Mouse (Mus musculus): ENCODE data around the gene Gm13043. TPM values are rescaled to one million over a fixed set of nuclear protein-coding genes. Genes with fewer than 3 reads are reported as not detected.

The Gm13043 gene
- polyA plus RNA-seq (2012; ENCODE audit: low replicate concordance), result not detected in 2 replicates

GRCm38 (mm10) chr4:143511043-143511442 is at the start of gene Gm13043:
TSS of gene Gm13043 (plus strand) at chr4:143511343.

GRCm38 (mm10) chr4:143535654-143536053 is 24.5 kb downstream of the Gm13043 start, which contains the start of gene Gm13040:
TSS of gene Gm13040 (plus strand) at chr4:143535954.

GRCm38 (mm10) chr4:143551400-143551799 is 40.3 kb downstream of the Gm13043 start, which contains the start of the genes BC080695 and Gm13057:
TSS of gene BC080695 (plus strand) at chr4:143551700.
TSS of gene Gm13057 (plus strand) at chr4:143551709.

Other genes with a start within 250 kb of the Gm13043 start
- gene Pdpn, start 211.8 kb upstream of the Gm13043 start, polyA plus RNA-seq (2012; ENCODE audit: low replicate concordance), result not detected in 2 replicates
- gene Lrrc38, start 161.6 kb upstream of the Gm13043 start, polyA plus RNA-seq (2012; ENCODE audit: low replicate concordance), result not detected in 2 replicates
- gene Pramel1, start 116.9 kb upstream of the Gm13043 start, polyA plus RNA-seq (2012; ENCODE audit: low replicate concordance), result not detected in 2 replicates
- 1.0 and 1.9 TPM in 2 replicates for gene Pramef8, start 98.9 kb upstream of the Gm13043 start, polyA plus RNA-seq (2012; ENCODE audit: low replicate concordance)
- gene Oog4, start 61.0 kb upstream of the Gm13043 start, polyA plus RNA-seq (2012; ENCODE audit: low replicate concordance), result not detected in 2 replicates
- not detected in 2 replicates for gene Gm13040, start 24.6 kb downstream of the Gm13043 start, polyA plus RNA-seq (2012; ENCODE audit: low replicate concordance)
- gene BC080695, start 40.4 kb downstream of the Gm13043 start, polyA plus RNA-seq (2012; ENCODE audit: low replicate concordance), result not detected in 2 replicates
- gene Gm13057, start 40.4 kb downstream of the Gm13043 start, polyA plus RNA-seq (2012; ENCODE audit: low replicate concordance), result not detected in 2 replicates
- not detected in 2 replicates for gene Gm13083, start 103.7 kb downstream of the Gm13043 start, polyA plus RNA-seq (2012; ENCODE audit: low replicate concordance)
- gene Gm13088, start 145.9 kb downstream of the Gm13043 start, polyA plus RNA-seq (2012; ENCODE audit: low replicate concordance), result not detected in 2 replicates
- not detected in 2 replicates for gene Gm13089, start 191.4 kb downstream of the Gm13043 start, polyA plus RNA-seq (2012; ENCODE audit: low replicate concordance)
- not detected in 2 replicates for gene Gm13078, start 208.1 kb downstream of the Gm13043 start, polyA plus RNA-seq (2012; ENCODE audit: low replicate concordance)

All from hematopoietic multipotent progenitor cell, adult 10-12 weeks (in vitro differentiated cells).